8 mouse cellular contexts compared by ENCODE assay signal in genomic region chr12:104845707-104846106, GRCm38 (mm10). TPM values are rescaled to one million over a fixed set of nuclear protein-coding genes. Genes with fewer than 3 reads are reported as not detected.
DNase-seq lines count a peak whose midpoint lies in the region; ATAC-seq and TF ChIP-seq lines count a peak whose summit lies in the region.

No protein-coding gene starts in this region.

- no peaks in the 10 kb centered on the region for H3K79me2 ChIP-seq in myocyte (ENCODE audit: control insufficient read depth, insufficient read depth)

- H3K4me1 ChIP-seq in embryonic facial prominence, embryonic 14.5 days (ENCODE audit: control insufficient read depth, insufficient read depth, low read length), result peaks cover 12% of the 10 kb centered on the region; the same call in 1 of the 2 replicates
- peaks cover 10% of the 10 kb centered on the region for H3K4me1 ChIP-seq in hindbrain, embryonic 13.5 days (replicated peaks)
- H3K4me1 ChIP-seq in limb, embryonic 15.5 days, result peaks cover 15% of the 10 kb centered on the region

- no peaks in the 10 kb centered on the region for H3K27me3 ChIP-seq in embryonic facial prominence, embryonic 14.5 days (replicated peaks; ENCODE audit: control insufficient read depth, insufficient read depth, low read length)
- H3K27me3 ChIP-seq in hindbrain, embryonic 13.5 days, result peaks cover 18% of the 10 kb centered on the region
- H3K27me3 ChIP-seq in limb, embryonic 15.5 days, result peaks cover 3% of the 10 kb centered on the region; the same call in 1 of the 2 replicates
- peaks cover 25% of the 10 kb centered on the region for H3K27me3 ChIP-seq in myocyte (ENCODE audit: control insufficient read depth, insufficient read depth, insufficient read length)

- H3K36me3 ChIP-seq in embryonic facial prominence, embryonic 14.5 days (ENCODE audit: control insufficient read depth, insufficient read depth, low read length), result no peaks in the 10 kb centered on the region
- H3K36me3 ChIP-seq in hindbrain, embryonic 13.5 days, result no peaks in the 10 kb centered on the region
- H3K36me3 ChIP-seq in limb, embryonic 15.5 days, result no peaks in the 10 kb centered on the region
- H3K36me3 ChIP-seq in myocyte (ENCODE audit: control insufficient read depth, insufficient read depth), result no peaks in the 10 kb centered on the region

- no peak overlapping the region for H3K27ac ChIP-seq in embryonic facial prominence, embryonic 14.5 days (replicated peaks; ENCODE audit: low read depth, low read length)
- H3K27ac ChIP-seq in hindbrain, embryonic 13.5 days, result no peak overlapping the region
- H3K27ac ChIP-seq in limb, embryonic 15.5 days, result no peak overlapping the region

- TF ChIP-seq POLR2A in myocyte (IDR thresholded peaks at IDR 0.05; ENCODE audit: insufficient read length, low read depth), result no peak

- WGBS in embryonic facial prominence, embryonic 14.5 days, result 2% methylated on average over 9 of the region's 11 CpGs
- 3% methylated on average over 11 of the region's 11 CpGs for WGBS in hindbrain, embryonic 13.5 days
- WGBS in limb, embryonic 15.5 days, result 4% methylated on average over 11 of the region's 11 CpGs

- peak overlapping the region; percentile 44 for H3K4me2 ChIP-seq in embryonic facial prominence, embryonic 14.5 days (ENCODE audit: low read depth, low read length)
- peak overlapping the region; percentile 40 for H3K4me2 ChIP-seq in hindbrain, embryonic 13.5 days
- H3K4me2 ChIP-seq in limb, embryonic 15.5 days, result peak overlapping the region; percentile 46
- peak overlapping the region; percentile 58 for H3K4me2 ChIP-seq in myocyte (ENCODE audit: low read depth)

- H3K9ac ChIP-seq in embryonic facial prominence, embryonic 14.5 days (ENCODE audit: low read depth, low read length), result peak overlapping the region; percentile 45
- H3K9ac ChIP-seq in hindbrain, embryonic 13.5 days, result no peak overlapping the region
- 0 out of 2 replicates have a peak overlapping the region, but pooled peaks have one; percentile 2 for H3K9ac ChIP-seq in limb, embryonic 15.5 days

- ATAC-seq in embryonic facial prominence, embryonic 14.5 days (ENCODE audit: low read depth), result peak; percentile 73
- no peak for ATAC-seq in hindbrain, embryonic 13.5 days (ENCODE audit: low FRiP score)
- no peak for ATAC-seq in limb, embryonic 15.5 days (ENCODE audit: insufficient number of reproducible peaks, low FRiP score, low TSS enrichment, low read depth)

- H3ac ChIP-seq in myocyte (ENCODE audit: control insufficient read depth, insufficient read length), result no peak overlapping the region

- no peaks in the 10 kb centered on the region for H3K9me3 ChIP-seq in embryonic facial prominence, embryonic 14.5 days (ENCODE audit: control insufficient read depth, low read length)
- H3K9me3 ChIP-seq in hindbrain, embryonic 13.5 days, result no peaks in the 10 kb centered on the region
- H3K9me3 ChIP-seq in limb, embryonic 15.5 days, result no peaks in the 10 kb centered on the region

- peak overlapping the region; percentile 22 for H3K4me3 ChIP-seq in embryonic facial prominence, embryonic 14.5 days (ENCODE audit: low read depth, low read length)
- H3K4me3 ChIP-seq in hindbrain, embryonic 13.5 days, result no peak overlapping the region
- H3K4me3 ChIP-seq in limb, embryonic 15.5 days, result peak overlapping the region; percentile 25
- no peak overlapping the region for H3K4me3 ChIP-seq in myocyte

- DNase-seq in R1 (ENCODE audit: low read depth, low spot score), result peak; percentile 95
- DNase-seq in embryonic facial prominence, embryonic 14.5 days (ENCODE audit: low spot score), result peak; percentile 86
- no peak for DNase-seq in cerebellum, postnatal 4 days (ENCODE audit: low spot score in 2 of 2)
- DNase-seq in urinary bladder, postnatal 25 days (ENCODE audit: low spot score), result no peak
- no peak for DNase-seq in right cerebral cortex, postnatal 36 days (ENCODE audit: low spot score in 2 of 2)

TF ChIP-seq in myocyte, 11 proteins besides CTCF, POLR2A, EP300 and RAD21:
- TF ChIP-seq CEBPB (IDR thresholded peaks at IDR 0.05; ENCODE audit: insufficient read depth, poor library complexity, severe bottlenecking) (no peak), TCF12 (IDR thresholded peaks at IDR 0.05; ENCODE audit: insufficient read depth, poor library complexity, severe bottlenecking) (no peak), REST (IDR thresholded peaks at IDR 0.05; ENCODE audit: insufficient read depth, insufficient read length) (no peak), TCF3 (IDR thresholded peaks at IDR 0.05; ENCODE audit: insufficient read length, low read depth) (no peak), SRF (IDR thresholded peaks at IDR 0.05; ENCODE audit: control insufficient read depth, insufficient read length, low read depth) (no peak), POLR2AphosphoS2 (IDR thresholded peaks at IDR 0.05; ENCODE audit: insufficient read length, low read depth) (no peak), MAX (IDR thresholded peaks at IDR 0.05; ENCODE audit: low read depth) (no peak), MYOG (IDR thresholded peaks at IDR 0.05; ENCODE audit: control insufficient read depth in 1 of 3, insufficient read depth in 1 of 3, insufficient read length in 2 of 3, low read depth in 2 of 3) (no peak), USF1 (IDR thresholded peaks at IDR 0.05; ENCODE audit: low read depth) (no peak), MYOD1 (IDR thresholded peaks at IDR 0.05; ENCODE audit: control insufficient read depth in 1 of 3, insufficient read length in 2 of 3, low read depth in 2 of 3) (no peak), E2F4 (IDR thresholded peaks at IDR 0.05; ENCODE audit: insufficient read depth) (no peak)

RNA-seq across cellular contexts. Expression of gene Clmn, which starts 19.2 kb away (rescaled TPM):
- 2.4 and 3.2 TPM in 2 replicates for polyA plus RNA-seq in embryonic facial prominence, embryonic 14.5 days (2014; fragmentation: Nextera tagmentation; extraction: Ambion mirVana)
- 1.2 and 2.1 TPM in 2 replicates for polyA plus RNA-seq in hindbrain, embryonic 13.5 days (2015; fragmentation: Nextera tagmentation; extraction: Ambion mirVana)
- polyA plus RNA-seq in limb, embryonic 15.5 days (2015; fragmentation: Nextera tagmentation; extraction: Ambion mirVana), result 2.2 and 2.6 TPM in 2 replicates
- polyA plus RNA-seq in myocyte (2012; fragmentation: generic; extraction: Trizol), result 0.07 TPM

Comparison
In these comparisons a context has a peak if more than half of its experiments do, and no peak if none do; other contexts are left out.
1. DNase-seq: peak in R1 (single experiment) and embryonic facial prominence, embryonic 14.5 days (single experiment); none in cerebellum, postnatal 4 days (0 of 2), urinary bladder, postnatal 25 days (single experiment) and right cerebral cortex, postnatal 36 days (0 of 2).
2. H3K4me3 ChIP-seq: peak in embryonic facial prominence, embryonic 14.5 days (single experiment) and limb, embryonic 15.5 days (single experiment); none in hindbrain, embryonic 13.5 days (single experiment) and myocyte (single experiment).
3. Peak in every context shown above with its lines, with median percentiles within 50 percentile points of each other: H3K4me2 ChIP-seq.